Mouse (Mus musculus) 416B (cell line): ENCODE measurements at regions not wholly inside any gene's neighbourhood (a gene's known extent, or its start where the extent isn't known, plus 50 kb on each side); places are given as distances from the start of the nearest gene placed in this dataset.
"Not testable (repeated sequence)": the region's sequence is repeated elsewhere in the genome, so short reads cannot be mapped to it uniquely, and the experiment has no call there.

Source experiments
- DNase-seq: peaks from one replicate; pipeline ENCODE4 v3.0.0; 2011; ENCODE audit warnings: low read depth

DNA sequence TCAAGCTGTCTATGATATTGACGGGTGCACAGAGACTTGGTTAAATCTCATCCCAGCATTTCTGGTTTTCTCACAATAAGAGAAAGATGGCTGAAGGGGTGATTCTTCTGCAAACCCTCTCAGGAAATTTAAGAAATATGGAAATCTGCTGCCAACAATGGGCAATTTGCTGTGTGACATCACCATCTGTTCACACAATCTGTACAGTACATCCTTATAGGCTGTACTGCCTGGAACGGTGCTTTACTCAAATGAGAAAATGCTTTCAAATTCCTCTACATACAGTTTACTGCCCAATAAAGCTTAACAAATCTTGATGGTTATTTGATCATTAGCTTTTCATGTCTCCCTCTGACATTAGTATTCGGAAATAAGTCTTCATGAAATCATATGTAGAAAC, 172.4 kb upstream of the Hsf2 start:
- no peak for DNase-seq

DNA sequence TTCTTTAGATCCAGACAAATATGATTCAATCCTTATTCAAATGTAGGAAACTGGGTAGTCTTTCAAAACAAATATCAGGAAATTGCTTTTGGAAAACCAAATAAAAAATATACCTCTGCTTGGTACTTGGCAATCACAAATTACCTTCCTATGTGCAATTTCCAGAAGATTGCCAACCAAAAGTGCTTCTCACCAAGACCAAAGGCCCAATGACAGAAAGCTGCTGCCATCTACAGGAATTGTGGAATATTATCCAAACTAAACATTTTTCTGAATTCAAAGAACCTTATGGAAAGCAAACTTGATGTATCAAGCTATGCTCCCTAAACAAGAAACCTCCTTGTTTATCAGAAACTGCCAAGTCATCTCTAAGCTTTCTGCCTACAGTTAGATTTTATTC, 169.1 kb upstream of the Hsf2 start:
- DNase-seq = peak; percentile 26

DNA sequence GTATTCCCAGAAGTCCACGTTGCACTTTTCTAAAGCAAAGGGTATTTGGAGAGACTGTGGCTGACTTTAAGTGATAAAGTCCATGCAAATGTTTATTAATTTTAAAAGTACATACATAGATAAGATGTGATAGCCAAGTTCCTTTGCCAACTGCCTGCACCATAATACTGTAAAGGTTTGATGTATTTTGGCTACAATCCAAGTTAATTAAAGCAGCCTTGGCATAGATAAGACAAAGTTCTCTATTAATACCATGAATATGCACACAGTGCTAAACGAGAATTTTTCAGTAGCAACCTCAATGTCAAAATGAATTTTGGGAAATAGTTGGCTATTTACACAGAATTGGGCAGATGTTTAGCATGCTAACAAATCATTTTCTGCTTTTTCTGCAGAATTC, 167.0 kb upstream of the Hsf2 start:
- no peak for DNase-seq

DNA sequence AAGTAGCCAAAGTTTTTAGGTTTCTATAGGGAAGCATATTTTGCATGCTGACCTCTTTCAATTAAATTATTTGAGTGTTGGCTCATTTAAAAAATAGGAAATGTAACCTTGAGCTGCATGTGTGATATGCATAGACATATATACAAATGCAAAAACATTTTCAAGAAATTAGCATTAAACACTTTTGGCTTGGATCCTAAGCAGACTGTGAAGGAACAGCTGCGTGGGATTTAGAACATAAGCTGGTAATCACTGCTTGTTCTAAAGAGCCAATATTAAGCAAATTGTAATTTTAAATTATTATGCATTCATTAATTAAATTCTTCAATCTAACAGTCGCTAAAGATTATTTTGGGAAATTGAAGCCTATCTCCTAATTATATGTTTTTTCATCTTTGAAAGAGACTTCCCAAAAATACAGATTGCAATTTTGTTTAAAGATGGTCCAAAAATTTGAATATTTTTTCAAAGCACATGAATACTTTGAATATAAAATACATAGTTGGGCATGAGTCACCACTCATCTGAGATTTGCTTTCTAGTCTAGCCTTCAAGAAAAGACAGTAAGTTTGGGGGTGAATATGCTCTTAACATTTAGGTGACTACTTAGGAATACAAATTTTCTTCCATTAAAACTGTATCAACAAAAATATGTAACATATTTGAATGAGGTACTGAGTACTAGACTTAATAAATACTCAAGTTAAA, 163.3 kb upstream of the Hsf2 start:
- no peak for DNase-seq

DNA sequence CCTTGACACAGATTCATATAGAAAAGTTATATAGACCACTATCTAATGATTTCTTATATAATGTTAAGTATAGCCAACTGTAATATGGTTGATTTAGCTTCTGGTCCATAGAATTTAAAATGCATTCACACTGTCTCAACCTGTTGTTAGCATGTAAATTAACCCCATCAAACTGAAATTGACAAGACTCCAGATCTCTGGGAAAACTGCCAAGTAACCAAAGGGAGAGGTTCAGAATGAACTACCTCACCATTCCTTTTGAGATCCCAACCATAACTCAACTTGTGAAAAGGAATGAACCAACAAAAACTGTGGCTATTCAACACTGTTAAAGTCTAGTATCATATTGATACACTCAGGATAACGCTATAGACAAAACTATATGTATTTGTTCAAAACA, 162.0 kb upstream of the Hsf2 start:
- no peak for DNase-seq

DNA sequence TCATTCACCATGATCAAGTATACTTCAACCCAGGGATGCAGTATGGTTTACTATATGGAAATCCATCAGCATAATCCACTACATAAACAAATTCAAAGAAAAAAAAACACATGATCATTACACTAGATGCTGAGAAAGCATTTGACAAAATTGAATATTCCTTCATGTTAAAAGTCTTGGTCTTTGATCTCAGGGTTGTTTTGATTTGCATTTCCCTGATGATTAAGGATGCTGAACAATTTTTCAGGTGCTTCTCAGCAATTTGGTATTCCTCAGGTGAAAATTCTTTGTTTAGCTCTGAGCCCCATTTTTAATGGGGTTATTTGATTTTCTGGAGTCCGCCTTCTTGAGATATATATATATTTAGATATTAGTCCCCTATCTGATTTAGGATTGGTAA, 123.4 kb upstream of the Hsf2 start:
- not testable (repeated sequence) for DNase-seq
